Mouse (Mus musculus): ENCODE data around the gene Zbtb40.
A peak's percentile ranks its signal among the peaks of the same experiment; 100 is the strongest.

Gene Zbtb40

DNA sequence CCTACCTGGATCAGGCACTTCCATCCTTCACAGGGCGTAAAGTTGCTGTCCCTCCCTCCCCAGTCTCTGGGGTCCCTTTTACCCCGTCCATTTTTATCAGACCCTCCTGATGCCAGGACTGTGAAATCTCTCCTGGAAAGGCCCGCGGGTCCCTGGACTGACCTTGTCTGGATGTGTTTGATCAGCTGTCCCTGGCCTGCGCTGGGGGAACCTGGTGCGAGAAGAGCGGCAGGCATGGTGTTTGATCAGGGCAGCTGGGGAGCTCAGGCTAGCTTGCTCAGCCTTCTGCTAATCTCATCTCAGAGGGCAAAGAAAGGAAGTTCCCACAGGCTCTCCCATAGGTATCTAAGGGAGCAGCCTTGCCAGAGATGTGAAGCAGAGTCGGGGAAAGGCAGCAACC lies 71.4 kb downstream of the Zbtb40 start:
- DNase-seq (ENCODE audit: low read depth): no peak

DNA sequence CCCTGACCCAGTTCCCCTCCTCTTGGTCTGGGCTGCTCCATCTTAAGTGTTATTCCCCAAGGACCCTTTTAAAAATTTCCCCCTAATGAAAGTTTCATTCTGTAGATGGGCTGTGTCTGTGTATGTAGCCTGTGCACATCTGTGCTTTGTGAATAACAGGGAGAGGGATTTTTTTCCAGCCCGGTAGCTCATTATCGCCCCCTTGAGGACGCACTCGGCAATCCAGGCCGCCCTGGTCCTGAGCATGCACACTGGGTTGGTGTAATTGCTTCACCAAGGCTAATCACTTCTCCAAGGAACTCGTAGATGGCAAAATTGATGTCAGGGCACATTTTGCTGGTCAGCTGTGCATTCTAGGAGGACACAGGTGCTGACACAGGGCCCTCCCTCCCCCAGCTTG lies 77.7 kb downstream of the Zbtb40 start:
- peak; percentile 43 for DNase-seq (ENCODE audit: low read depth)

DNA sequence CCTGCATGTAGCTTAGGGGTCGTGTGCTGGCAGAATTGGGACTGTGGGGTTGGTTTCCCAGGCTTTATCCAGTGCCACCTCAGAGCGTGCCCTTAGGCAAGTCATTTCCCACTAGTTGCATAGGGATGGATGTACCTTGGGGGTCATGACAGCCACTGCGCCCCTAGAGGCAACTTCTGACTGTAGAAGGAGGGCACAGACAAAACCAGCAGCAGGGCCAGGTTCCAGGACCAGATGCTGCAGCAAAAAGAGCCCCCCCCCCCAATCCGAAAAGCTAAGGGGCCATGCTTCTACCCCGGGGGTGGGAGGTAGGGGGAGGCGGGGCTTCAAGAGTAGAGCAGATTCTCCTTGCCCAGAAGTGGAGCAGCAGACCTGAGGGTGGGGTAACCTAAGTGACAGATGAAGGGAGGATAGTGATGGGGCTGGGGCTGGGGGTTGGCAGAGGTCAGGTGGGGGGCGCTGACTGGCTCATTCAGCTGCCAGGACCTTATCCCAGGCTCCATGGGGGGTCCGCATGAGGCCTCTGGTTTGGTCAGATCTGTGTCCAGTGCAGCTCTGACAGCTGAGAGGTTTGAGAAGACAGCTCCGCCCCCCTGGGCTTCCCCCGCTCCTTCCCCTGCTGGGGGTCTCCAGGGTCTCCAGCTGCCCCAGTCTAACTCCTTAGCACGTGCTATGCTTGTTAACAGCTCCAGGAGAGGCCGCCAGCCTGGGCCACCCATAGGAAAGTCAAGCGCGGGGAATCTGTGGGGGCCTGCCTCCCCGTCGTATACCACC lies 78.9 kb downstream of the Zbtb40 start:
- no peak for DNase-seq (ENCODE audit: low read depth)

DNA sequence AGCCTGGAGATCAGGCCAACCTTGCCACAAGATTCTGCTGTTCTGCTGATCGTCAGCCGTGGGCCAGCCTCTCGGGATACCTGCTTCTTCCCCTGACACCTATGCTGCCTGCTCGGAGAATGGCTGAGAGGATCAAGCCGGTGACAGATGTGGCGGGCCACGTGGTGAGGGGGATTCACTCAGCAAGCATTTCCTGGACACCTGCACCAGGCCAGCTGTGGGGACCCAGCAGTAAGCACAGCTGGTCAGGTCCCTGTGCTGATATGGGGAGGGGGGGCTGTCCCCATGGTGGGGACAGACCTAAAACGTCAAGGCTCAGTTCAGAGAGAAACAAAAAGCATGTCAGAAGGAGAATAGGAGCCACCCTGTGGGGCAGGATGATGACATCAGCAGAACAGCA lies 79.5 kb downstream of the Zbtb40 start:
- DNase-seq (ENCODE audit: low read depth): no peak

DNA sequence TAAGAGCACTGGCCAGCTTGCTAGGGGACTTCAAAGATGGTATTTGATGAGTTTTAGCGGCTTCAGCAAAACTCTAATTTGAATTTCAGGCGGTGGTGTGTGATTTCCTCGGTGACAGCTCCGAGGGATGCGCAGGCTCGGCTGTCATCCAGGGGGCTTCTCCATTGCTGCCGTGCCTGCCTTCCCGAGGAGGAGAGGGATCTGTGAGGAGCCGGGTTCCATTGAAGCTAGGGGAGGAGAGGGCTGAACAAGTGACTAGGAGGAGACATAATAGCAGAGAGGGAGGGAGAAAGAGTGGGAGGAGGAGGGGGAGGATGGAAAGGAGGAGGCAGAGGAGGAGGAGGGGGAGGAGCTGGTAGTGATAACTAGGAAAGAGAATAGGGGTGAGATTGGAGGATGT lies 81.1 kb downstream of the Zbtb40 start:
- no peak for DNase-seq (ENCODE audit: low read depth)

DNA sequence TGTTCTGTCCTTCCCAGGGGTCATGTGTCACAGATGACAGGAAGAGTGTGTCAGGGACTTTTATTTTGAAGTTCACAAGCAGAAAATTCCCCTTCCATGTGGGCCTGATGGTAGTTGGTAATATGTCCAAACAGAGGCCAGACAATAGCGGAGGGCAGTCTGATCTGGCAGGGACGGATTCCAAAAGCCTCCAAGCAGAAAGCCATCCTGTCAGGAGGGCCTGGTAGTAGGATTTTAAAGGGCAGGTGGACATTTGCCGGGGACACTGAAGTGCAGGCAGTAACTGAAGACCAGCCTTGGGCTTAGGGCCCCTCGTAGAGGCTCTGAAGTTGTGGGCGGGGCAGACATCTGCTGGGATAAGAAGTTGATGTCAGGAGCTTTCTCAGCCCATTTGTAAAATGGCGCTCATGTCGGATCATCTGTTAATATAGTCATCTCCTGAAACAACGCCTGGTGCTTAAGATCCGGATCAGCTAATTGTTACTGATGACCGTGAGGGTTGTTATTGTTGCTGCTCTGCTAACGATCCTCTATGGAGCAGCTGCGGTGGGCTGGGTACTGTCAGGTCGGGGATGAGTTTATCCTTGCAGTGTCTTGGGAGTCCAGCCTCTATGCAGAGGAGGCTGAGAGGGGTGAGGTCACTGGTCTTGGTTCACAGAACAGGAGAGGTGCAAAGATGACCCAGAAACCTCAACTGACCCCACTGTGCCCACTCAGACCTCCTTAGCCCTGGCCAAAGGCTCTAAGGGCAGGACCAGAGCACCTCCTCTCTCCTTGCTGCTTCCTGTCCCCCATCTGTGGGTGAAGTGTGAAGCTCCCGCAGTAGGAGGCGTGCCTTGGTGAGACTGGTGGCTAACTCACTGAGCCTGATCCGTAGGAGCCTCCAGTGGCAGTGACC lies 81.9 kb downstream of the Zbtb40 start:
- no peak for DNase-seq (ENCODE audit: low read depth)

DNA sequence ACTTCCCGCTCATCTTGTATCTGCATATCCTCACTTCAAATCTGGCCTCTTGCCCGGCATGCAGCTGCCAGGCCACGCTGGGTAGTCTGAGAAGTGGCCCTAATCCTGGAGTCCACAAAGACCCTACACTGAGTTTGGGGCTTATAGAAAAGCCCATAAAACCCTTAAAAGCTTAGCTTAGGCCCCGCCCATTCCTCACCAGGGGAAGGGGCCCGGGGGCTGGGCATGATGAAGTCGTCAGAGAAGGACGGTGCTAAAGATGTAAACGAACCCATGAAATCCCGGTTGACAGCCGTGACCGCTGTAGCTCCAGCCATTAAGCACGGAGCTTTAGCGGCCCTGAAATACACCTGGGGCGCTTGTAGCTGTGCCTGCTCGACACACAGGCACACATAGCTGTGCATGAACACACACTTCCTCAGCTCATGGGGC lies 83.6 kb downstream of the Zbtb40 start:
- no peak for DNase-seq (ENCODE audit: low read depth)

DNA sequence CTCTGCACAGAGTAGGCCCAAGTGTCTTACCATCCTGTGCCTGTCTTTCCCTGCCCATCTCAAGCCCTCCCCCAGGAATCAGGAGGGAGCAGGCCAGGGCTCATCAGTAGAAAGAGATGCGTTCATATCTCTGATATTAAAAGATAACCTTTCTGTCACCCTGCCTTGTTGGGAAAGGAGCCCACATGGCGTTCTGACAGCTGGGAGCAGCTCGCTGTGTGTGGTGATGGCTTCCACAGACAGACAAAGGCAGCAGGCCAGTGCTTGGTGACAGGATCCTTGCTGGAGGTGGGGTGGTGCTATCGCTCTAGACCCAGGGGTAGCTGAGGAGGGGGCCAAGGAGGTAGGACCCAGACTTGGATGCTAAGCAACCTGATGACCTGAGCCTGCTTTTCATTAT lies 86.2 kb downstream of the Zbtb40 start:
- no peak for DNase-seq (ENCODE audit: low read depth)

DNA sequence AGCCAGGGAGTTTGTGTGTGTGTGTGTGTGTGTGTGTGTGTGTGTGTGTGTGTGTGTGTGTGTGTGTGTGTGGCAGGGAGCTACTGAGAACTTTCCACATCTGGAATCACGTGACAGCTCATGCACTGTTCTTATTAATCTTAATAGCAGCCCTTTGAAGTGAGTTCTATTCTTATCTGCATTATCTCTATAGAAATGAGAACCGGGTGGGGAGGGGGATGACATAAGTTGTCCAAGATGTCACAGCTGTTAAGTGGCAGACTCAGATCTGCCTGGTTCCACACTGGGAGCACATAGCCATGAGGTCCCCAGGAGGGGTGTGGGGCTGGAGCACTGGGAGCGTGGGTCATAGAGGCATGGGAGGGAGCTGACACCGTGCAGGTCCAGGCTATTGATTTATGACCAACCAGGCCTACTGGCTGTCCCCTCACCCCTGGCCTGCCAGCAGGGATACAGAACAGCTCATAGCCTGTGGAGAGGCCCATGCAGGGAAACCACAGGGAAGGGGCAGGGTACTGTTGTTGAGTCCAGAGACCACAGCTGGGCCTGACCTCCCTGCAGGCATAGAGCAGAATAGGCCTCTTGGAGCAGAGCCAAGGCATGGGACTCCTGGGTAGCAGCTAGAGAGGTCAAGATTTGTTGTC lies 86.8 kb downstream of the Zbtb40 start:
- no peak for DNase-seq (ENCODE audit: low read depth)

DNA sequence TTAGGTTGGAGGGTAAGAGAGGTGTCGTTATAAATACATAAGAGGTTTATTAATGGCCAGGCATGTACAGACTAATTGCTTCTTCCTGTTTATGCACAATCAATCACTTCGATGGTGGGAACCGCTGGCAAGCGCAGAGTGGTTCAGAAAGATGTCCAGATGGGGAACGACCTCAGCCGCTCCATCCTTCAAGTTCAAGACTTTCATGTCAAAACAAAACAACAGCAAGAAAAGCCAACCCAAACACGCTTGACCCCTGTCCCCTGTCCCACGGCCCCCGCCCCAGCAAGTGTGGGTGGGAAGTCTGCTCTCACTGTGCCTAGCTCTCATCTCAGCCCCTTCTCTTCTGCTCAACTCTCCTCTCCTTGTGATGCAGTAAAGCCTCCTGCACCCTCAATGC lies 88.0 kb downstream of the Zbtb40 start:
- DNase-seq (ENCODE audit: low read depth): no peak

GRCm38 (mm10) chr4:136960068-136960467 lies 88.5 kb downstream of the Zbtb40 start:
- no peak for DNase-seq (ENCODE audit: low read depth)

DNA sequence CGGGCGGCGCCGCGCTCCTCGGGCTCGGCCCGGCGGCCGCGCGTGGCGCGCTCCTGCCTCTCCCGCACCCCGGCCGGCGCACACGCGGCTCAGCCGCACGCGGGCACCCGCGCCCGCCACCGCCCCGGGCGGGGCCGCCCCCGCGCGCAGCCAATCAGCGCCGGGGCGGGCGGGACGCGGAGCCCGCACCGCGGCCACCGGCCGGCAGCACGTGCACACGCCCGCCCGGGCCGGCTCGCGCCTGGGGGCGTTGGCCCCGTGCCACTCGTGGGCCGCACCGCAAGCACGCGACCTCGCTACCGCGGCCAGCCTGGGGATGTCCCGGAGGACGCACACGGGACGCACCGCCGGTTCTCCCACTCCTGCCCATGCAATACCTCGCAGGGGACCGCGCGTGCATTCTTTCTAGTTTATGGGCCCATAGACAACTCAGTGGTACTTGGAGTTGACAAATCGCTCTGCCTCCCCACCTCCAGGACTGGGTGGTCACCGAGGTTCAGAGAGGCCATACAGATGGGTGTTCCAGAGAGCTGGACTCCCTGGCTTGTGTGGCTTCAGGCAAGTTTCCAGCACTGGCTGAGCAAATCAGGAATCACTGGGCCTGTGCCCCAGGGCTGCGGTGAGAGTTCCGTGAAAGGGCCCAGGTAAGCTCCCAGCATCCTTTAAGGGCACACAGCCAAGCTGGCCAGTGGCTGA lies 91.7 kb downstream of the Zbtb40 start, which contains the start of gene Epha8:
Epha8 (minus strand) TSS at position 66 of the 696 bp plus-strand sequence.
- DNase-seq (ENCODE audit: low read depth): no peak

DNA sequence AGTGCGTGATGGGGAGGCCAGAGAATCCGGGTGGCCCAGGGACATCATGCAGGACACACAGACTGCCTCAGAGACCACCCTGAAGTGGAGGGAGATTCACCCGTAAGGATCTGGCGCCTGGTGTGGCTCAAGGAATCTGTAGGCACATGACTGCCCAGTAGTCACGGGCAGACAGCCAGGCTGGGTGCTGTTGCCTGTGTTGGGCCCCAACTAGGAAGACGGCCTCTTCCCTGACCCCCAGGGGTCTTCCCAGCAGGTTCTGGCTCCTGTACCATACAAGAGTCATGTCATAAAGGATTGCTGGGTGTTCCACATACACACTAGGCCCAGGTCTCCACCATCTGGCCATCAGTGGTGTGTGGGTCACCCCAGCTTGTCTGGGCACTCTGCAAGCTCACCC lies 94.0 kb downstream of the Zbtb40 start:
- DNase-seq (ENCODE audit: low read depth): no peak

GRCm38 (mm10) chr4:136949266-136949989 lies 99.2 kb downstream of the Zbtb40 start:
- DNase-seq (ENCODE audit: low read depth): no peak

DNA sequence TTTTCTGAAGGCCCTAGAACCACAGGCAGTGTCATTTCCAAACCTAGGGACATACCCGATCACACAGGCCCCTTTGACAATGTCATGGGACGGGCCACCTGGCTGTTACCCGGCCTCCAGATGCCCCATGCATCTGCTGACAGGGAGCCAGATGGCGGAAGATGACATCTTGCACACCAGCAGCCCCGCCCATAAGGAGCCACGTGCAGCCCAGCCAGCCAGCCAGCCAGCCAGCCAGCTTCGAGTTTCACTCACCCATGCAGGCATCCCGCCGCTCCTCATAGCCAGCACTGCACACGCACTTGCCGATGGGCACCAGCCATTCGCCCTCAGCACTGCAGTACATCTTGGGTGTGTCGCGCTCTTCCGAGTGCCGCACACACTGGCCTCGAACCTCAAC lies 103.2 kb downstream of the Zbtb40 start:
- DNase-seq (ENCODE audit: low read depth): no peak

DNA sequence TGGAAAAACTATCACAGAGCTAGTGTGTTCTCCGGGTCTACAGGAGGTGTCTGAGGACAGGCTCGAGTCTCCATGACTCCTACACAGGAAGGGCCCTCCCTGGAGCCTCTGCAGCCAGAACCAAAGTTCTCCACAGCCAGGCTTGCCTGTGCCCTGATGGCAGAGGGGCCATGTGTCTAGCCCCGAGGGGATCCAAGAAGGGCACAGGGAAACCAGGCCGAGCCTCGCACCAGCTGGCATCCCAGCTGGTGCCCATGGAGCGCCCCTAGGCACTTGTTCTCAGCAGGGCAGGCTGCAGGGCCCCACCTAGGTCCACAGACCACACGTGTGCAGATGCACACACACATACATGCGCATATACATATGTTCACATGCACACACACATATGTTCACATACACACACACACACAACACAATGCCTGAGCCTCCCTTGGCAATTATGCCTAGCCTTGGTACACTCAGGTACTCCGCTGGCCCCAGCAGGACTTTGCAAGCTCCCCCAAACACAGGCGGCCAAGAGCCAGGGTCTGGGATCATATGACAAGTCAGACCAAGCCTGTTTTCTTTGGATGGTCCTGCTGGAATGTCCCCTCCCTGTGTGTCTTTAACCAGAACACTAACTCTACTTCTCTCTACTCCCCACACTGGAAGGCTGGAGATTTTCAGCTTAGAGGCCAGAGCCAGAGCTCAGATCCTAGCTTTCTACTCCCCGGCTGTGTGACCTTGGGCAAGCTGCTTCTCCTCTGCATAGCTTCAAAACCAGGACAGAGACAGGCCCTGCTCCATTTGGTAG lies 103.8 kb downstream of the Zbtb40 start:
- no peak for DNase-seq (ENCODE audit: low read depth)

GRCm38 (mm10) chr4:136943175-136943574 lies 105.4 kb downstream of the Zbtb40 start:
- DNase-seq (ENCODE audit: low read depth): no peak

- no peak for DNase-seq (ENCODE audit: low read depth)
Measured at GRCm38 (mm10) chr4:136942761-136943160, 105.8 kb downstream of the Zbtb40 start.

DNA sequence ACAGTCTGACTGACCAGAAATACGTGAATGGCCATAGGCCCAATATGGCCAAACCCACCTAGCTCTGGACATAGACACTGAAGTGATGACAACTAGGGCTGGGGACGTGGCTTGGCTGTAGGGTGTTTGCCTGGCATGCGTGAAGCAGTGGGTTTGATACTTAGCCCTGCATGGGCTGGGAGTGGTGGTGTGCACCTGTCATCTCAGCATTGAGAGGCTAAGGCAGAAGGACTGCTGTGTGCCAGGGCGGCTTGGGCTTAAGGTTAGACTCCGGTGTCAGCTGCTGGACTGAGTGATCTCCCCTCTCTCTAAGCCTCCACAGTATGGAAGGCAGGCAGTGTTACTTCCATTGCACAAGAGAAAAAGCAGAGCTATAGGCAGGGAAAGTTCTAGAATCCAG lies 110.7 kb downstream of the Zbtb40 start:
- DNase-seq (ENCODE audit: low read depth): no peak

GRCm38 (mm10) chr4:136937344-136937743 lies 111.3 kb downstream of the Zbtb40 start:
- DNase-seq (ENCODE audit: low read depth): no peak
